Mouse (Mus musculus): ENCODE results near the gene Gm30083.

Gene Gm30083

GRCm38 (mm10) chr14:33959341-33959740 is 55.6 kb downstream of the Gm30083 start:
- peak; percentile 54 for DNase-seq (ENCODE audit: low read depth, low spot score)

DNA sequence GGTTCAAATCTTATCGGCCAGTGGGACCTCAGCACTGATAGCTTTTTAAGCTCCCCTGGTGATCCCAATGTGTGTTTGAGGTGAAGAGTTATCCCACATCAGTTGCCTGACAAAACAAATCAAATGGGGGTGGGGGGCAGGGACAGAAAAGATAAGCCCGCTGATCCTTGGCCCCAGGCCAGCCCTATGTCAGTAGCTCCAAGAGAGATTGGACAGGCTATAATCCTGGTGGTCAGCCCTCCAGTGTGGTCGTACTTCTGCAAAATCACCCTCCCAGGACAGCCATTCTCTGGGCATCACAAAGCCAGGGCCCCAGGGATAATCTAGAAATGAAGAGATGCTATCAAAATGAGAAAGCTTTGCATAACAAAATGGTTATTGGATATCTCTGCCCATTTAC is 56.1 kb downstream of the Gm30083 start:
- no peak for DNase-seq (ENCODE audit: low read depth, low spot score)

GRCm38 (mm10) chr14:33958186-33958585 is 56.8 kb downstream of the Gm30083 start:
- DNase-seq (ENCODE audit: low read depth, low spot score) = no peak

DNA sequence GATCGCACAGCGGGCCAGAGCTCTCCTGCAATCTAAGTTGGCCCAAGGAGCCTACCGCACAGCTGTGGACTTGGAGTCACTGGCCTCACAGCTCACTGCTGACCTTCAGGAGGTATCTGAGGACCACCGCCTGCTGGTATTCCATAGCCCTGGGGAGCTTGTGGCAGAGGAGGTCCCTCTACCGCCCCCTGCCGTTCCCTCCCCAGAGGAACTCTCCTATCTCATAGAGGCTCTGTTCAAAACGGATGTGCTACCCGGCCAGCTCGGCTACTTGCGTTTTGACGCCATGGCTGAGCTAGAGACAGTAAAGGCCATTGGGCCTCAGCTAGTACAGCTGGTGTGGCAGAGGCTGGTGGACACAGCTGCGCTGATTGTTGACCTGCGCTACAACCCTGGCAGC is 58.9 kb downstream of the Gm30083 start:
- DNase-seq (ENCODE audit: low read depth, low spot score) = no peak

DNA sequence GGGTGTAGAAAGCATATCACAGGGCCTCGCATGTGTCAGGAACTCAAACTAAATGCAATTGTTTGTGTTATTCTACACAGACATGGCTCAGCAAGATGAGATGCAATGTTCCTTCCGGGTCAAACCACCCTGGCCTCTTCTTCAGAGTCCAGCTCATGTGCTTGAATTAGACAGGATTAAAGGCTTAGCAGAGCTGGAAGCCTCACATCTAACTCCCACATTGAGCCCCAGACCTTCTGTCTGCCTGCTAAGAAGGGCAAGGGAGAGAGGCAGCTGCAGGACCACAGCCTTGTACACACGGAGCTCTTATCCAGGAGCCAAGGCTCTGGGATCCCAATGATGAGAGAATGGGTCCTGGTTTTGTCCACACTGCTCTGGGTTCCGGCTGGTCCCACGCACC is 61.2 kb downstream of the Gm30083 start, which contains the start of gene Rbp3:
Gene Rbp3 (plus strand): TSS at position 243 of the 400 bp plus-strand sequence.
- DNase-seq (ENCODE audit: low read depth, low spot score) = no peak

GRCm38 (mm10) chr14:33952233-33952981 is 62.6 kb downstream of the Gm30083 start:
- DNase-seq (ENCODE audit: low read depth, low spot score) = no peak

DNA sequence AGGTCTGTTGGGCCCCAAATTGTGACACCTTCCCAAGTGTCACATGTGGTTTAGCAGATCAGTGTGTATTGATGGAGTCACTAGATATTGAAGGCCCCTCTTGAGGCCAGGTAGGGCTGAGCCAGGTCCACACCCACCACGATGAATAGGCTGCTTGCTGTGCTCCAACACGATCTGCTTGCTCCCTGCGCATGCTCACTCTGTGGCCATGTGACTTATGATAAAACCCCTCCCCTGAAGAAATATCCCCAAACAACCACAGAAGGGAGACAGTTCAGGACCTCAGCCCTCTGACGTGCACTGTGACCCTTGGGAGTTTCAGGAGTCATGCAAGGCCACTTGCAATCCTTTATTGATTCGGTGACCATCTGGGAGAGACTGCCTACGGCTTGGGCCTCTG is 68.9 kb downstream of the Gm30083 start:
- no peak for DNase-seq (ENCODE audit: low read depth, low spot score)

DNA sequence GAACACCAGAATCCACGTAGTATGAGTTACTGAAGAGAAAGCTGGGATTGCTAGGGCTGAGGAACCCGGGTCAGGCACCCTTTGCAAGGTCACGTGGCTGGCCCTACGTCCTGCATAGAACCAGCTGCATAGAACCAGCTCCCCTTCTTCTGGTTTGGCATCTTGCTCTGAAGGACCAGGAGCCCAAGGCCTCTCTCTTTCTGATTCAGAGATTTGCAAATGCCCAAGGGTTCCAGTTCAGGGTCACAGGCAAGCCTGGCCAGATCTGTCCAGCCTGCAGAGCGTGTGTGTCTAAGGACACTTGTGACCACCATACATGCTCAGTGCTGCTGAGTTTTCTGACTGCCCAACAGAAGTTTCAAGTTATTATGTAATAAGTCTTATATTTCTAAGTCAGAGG is 72.8 kb downstream of the Gm30083 start:
- DNase-seq (ENCODE audit: low read depth, low spot score) = no peak

DNA sequence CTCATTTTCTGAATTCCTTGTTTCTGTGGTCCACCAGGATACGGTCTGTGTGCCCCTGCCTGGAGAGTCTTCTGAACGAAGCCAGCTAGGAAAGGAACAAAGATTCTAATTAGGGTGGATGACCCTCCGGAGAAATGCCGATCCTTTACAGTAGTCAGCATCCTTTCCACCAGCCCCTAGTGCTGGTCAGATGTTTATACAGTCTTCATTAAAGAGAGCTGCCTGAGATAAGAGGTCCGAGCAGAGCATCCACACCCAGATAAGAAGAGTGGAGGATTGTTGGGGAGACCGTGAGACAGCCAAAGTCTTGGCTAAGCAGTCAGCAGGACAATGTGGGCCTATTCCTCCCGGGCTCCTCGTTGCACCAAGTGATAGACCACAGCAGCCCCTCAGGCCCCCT is 74.2 kb downstream of the Gm30083 start, which contains the start of gene Gdf2:
Gene Gdf2 (plus strand): TSS at position 301 of the 400 bp plus-strand sequence.
- no peak for DNase-seq (ENCODE audit: low read depth, low spot score)

DNA sequence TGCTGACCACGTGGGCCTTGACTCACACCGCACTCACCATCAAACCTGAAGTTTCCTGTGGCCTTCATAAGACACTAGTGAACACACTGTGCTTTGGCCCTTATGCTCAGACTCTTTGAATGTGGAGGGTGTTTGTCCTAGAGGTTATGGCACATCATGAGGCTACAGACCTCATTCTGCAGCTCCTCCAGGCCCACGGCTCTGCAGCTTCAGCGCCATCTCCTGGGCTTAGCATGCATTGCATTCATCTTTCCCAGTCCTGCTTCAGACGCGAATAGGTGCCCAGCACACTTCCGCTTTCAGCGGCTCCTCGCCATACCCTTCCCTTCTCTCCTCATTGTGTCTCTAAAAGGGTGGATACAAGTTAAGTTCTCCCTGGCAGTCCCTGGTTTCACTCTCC is 75.9 kb downstream of the Gm30083 start:
- DNase-seq (ENCODE audit: low read depth, low spot score) = peak; percentile 51

Data from forelimb bud, embryonic 11.5 days (tissue).